Mouse (Mus musculus) kidney, embryonic 15.5 days (tissue): ENCODE results near the gene Sema4c. TPM values are rescaled to one million over a fixed set of nuclear protein-coding genes. Genes with fewer than 3 reads are reported as not detected.
A peak's percentile ranks its signal among the peaks of the same experiment; 100 is the strongest.

ENCODE experiments used
- ATAC-seq: fragments of 200-750 bp; cut with Nextera tagmentation; replicated peaks from 2 replicates; pipeline ENCODE4 v1.8.0; 2017; ENCODE audit warnings: moderate TSS enrichment; ENCODE audit not compliant: low FRiP score
- H3K27ac ChIP-seq: fragments of 300-500 bp; sonication (generic); 2 replicates; pipeline ENCODE4 v1.5.1; 2015; ENCODE audit warnings: mild to moderate bottlenecking, inconsistent platforms
- H3K27me3 ChIP-seq: fragments of 300-500 bp; sonication (generic); 2 replicates; pipeline ENCODE4 v1.6.1; 2015; ENCODE audit warnings: inconsistent platforms
- H3K36me3 ChIP-seq: fragments of 300-500 bp; sonication (generic); 2 replicates; pipeline ENCODE4 v1.6.1; 2015; ENCODE audit warnings: inconsistent platforms
- H3K4me1 ChIP-seq: fragments of 300-500 bp; sonication (generic); 2 replicates; pipeline ENCODE4 v1.6.1; 2015; ENCODE audit warnings: inconsistent platforms
- H3K4me2 ChIP-seq: fragments of 300-500 bp; sonication (generic); 2 replicates; pipeline ENCODE4 v1.6.1; 2015; ENCODE audit warnings: moderate library complexity, mild to moderate bottlenecking, inconsistent platforms
- H3K4me3 ChIP-seq: fragments of 300-500 bp; sonication (generic); replicated peaks from 2 replicates; pipeline ENCODE4 v1.5.1; 2015; ENCODE audit warnings: mild to moderate bottlenecking, inconsistent platforms
- H3K9ac ChIP-seq: fragments of 300-500 bp; sonication (generic); 2 replicates; pipeline ENCODE4 v1.6.1; 2015; ENCODE audit warnings: mild to moderate bottlenecking, inconsistent platforms
- H3K9me3 ChIP-seq: fragments of 300-500 bp; sonication (generic); replicated peaks from 2 replicates; pipeline ENCODE4 v1.6.1; 2016; ENCODE audit warnings: inconsistent platforms
- WGBS: fragments of 180-500 bp; shearing (Covaris S2); methylation state at CpG from one replicate; pipeline ENCODE4 v1.1.7; 2015; ENCODE audit warnings: mixed read lengths; 5-methylcytosine and 5-hydroxymethylcytosine counted together
- polyA plus RNA-seq: library from polyadenylated mRNA; unstranded; fragments of >200 nt; fragmentation: Nextera tagmentation; extraction: Ambion mirVana; gene quantifications from 2 replicates; pipeline ENCODE4 v1.2.1, GENCODE M21; 2015

Gene Sema4c
- polyA plus RNA-seq, 1 experiment from 2014 or later, result 23.3 TPM

DNA sequence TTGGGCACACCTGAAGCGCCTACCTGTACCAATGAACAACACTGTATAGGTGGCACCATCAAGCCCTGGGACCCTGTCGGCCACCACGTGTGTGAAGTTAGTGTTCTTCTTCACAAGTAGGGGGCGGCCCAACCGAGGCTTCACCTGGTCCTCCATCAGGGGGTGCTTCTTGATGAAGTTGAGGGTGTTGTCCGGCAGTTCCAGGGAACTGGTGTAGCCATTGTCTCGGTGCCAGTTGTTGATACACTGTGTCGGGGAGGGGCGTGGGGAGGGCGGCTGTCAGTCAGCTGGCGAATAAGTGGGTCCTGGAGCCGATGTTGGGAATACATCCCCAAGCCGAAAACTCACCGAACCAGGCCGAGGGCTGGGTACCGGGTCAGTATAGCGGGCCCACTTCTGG, 6.2 kb downstream of the Sema4c start:
- H3K4me1 ChIP-seq, result peaks cover 81% of the 10 kb centered on the region

DNA sequence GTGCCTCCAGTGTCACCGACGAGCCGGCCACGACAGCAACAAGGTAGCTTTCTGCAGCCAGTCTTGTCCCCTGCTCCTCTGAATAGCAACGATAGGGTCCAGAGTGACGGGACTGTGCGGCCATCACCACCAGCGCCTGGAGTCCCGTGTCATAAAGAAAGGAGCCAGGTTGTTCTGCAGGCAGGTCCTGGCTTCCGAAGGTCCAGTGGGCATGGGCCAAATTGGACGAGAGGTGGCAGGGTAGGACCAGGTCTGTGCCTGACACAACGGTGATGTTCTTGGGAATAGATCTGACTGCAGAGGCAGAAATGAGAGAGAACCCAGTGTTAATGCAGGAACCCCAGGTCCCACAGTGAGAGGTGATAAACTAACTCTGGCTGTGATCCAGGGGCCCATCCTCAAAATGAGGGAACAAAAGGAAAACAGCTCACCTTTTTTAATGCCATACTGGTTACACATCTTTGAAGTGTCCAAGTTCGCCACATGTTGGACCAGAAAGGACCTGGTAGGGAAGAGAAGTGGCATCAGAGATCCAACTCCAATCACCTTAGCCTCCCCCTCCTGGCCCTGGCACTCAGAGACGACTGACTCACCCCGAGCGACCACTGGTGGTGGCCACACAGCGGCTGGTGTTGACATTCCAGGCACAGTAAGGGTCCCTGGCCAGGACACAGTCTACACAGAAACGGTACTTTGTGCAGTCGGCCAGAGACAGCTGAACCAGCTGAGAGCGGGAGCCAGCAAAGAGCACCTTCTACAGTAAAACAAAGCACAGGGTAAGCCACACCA, 7.9 kb downstream of the Sema4c start:
- 0 out of 2 replicates have a peak overlapping the region, but pooled peaks have one; percentile 14 for H3K9ac ChIP-seq
- WGBS, result 77% methylated on average over 20 of the region's 20 CpGs
- H3K4me1 ChIP-seq, result peaks cover 87% of the 10 kb centered on the region
- H3K4me3 ChIP-seq, result no peak overlapping the region
- H3K4me2 ChIP-seq, result no peak overlapping the region
- peaks cover 74% of the 10 kb centered on the region for H3K36me3 ChIP-seq
- no peaks in the 10 kb centered on the region for H3K9me3 ChIP-seq
- no peak for ATAC-seq
- H3K27me3 ChIP-seq, result no peaks in the 10 kb centered on the region
- H3K27ac ChIP-seq, result peak overlapping the region; percentile 5; the same call in 1 of the 2 replicates

More for the DNA sequence above, 6.2 kb downstream of the Sema4c start:
- Histone ChIP-seq H3K27ac (0 out of 2 replicates have a peak overlapping the region, but pooled peaks have one; percentile 38), H3K9me3 (no peaks in the 10 kb centered on the region), H3K27me3 (no peaks in the 10 kb centered on the region), H3K36me3 (peaks cover 76% of the 10 kb centered on the region), H3K9ac (no peak overlapping the region), H3K4me2 (no peak overlapping the region), H3K4me3 (no peak overlapping the region)
- 87% methylated on average over 17 of the region's 17 CpGs for WGBS
- ATAC-seq, result no peak

DNA sequence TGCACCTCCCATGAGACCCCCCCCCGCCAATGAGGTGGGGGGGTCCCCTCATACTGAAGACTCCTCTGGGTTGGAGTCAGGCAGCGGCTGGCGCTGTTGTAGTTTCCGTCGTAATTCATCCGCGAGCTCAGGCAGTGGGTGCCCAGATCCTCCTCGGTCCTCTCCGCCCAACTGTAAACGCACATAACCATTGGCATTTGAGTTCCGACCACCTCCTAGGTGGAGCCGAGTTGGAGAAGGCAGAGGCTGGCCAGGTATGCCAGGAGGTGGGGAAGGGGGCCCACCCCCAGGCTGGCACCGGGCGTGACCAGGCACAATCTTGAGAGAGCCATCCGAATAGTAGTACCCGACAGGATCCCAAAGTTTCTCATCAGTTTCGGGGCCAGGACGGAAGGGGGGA, 8.7 kb downstream of the Sema4c start:
- H3K27me3 ChIP-seq, result no peaks in the 10 kb centered on the region
- peaks cover 66% of the 10 kb centered on the region for H3K36me3 ChIP-seq
- ATAC-seq, result no peak
- H3K4me3 ChIP-seq, result no peak overlapping the region
- WGBS, result 67% methylated on average over 18 of the region's 18 CpGs
- H3K27ac ChIP-seq, result peak overlapping the region; percentile 5; the same call in 1 of the 2 replicates
- 0 out of 2 replicates have a peak overlapping the region, but pooled peaks have one; percentile 14 for H3K9ac ChIP-seq
- H3K9me3 ChIP-seq, result no peaks in the 10 kb centered on the region
- H3K4me2 ChIP-seq, result peak overlapping the region; percentile 3; the same call in 1 of the 2 replicates
- H3K4me1 ChIP-seq, result peaks cover 79% of the 10 kb centered on the region

DNA sequence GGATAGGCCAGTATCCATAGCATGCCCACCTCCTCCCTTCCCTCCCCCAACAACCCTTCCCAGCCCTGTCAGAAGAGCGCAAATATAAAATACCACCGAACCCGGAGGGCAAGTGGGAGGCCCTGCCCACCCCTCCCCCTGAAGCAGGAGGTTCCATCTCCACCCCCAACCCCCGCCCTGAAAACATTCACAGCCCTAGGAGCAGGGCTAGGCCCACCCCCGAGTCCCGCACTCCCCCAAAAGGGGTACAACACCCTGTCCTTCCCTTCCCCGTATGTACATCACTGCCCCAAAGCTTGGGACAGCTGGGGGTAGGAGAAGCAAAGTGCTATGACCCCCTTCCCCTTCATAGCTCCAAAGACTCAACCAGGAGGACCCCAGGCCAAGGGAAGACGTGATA, 9.4 kb downstream of the Sema4c start:
- no peak overlapping the region for H3K4me3 ChIP-seq
- H3K9me3 ChIP-seq, result no peaks in the 10 kb centered on the region
- 32% methylated on average over 8 of the region's 8 CpGs for WGBS
- no peak overlapping the region for H3K9ac ChIP-seq
- ATAC-seq, result no peak
- H3K27ac ChIP-seq, result peak overlapping the region; percentile 28; the same call in 1 of the 2 replicates
- H3K36me3 ChIP-seq, result peaks cover 65% of the 10 kb centered on the region
- 0 out of 2 replicates have a peak overlapping the region, but pooled peaks have one; percentile 3 for H3K4me2 ChIP-seq
- H3K27me3 ChIP-seq, result no peaks in the 10 kb centered on the region
- H3K4me1 ChIP-seq, result peaks cover 72% of the 10 kb centered on the region

DNA sequence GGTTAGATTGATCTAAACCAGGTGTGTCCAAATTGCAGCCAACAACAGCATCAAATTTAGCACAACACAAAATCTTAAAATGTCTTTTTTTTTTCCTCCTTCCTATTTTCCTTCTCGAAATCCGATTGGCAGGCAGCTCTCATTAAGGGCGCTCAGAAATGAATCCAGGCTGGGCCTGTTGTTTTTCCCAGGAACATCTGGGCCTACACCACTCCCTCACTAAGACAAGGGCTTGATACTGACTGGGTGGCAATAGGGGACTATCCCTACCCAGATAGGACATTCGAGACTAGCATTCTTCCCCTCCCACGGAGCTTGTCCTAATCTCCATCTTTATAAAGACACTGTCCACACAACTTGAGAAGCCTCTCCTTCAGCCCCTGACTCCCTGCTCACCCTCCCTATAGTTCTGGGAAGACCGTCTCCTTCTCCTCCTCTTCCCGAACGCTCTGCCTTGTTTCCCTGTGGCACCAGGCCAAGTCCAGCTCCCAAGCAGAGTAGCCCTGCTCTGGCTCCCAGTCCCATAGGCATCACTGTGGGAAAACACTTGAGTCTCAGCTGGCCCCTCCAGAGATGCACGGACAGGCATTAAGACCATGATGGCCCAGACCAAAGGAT, 10.1 kb downstream of the Sema4c start:
- H3K9ac ChIP-seq, result no peak overlapping the region

DNA sequence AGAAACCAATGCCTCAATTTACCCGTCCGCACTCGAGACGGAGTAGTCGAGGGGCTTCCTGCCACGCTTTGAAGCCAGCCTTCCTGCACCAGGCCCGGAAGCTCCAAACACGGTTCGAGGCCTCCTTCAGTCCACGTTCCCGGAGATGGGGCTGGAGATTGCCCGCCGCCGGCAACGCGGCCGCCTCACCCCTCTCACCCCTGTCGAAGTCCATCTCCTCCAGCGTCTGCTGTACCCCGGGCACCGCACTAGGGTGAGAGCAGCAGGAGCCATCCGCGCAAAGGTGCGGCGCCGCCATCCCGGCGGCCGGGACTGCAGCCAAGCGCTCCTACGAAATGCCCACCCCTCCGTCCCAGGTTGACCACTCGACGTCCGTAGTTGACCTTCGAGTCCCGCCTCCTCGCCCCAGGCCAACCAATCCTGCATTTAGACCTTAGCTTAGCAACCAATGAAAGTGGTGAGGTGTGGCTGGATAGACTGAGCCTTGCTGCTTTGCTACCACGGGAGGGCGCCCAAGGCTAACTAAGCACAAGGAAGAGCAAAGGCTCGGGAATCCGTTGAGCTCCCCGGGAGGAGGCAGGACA, 11.2 kb downstream of the Sema4c start, which contains the start of gene Ankrd39:
Gene Ankrd39, minus strand, starts transcription at position 558 of the 584 bp plus-strand sequence.
- H3K4me1 ChIP-seq, result peaks cover 54% of the 10 kb centered on the region
- no peaks in the 10 kb centered on the region for H3K27me3 ChIP-seq
- H3K4me3 ChIP-seq, result peak within 1 kb of the TSS; percentile 59
- ATAC-seq, result peak; percentile 98
- peaks cover 54% of the 10 kb centered on the region for H3K36me3 ChIP-seq
- H3K27ac ChIP-seq, result peak within 1 kb of the TSS; percentile 77
- under 1% methylated on average over 43 of the region's 43 CpGs for WGBS
- peak within 1 kb of the TSS; percentile 63 for H3K9ac ChIP-seq
- H3K9me3 ChIP-seq, result no peaks in the 10 kb centered on the region
- peak within 1 kb of the TSS; percentile 72 for H3K4me2 ChIP-seq

More for the DNA sequence above, 10.1 kb downstream of the Sema4c start:
- no peak for ATAC-seq
- H3K27me3 ChIP-seq, result no peaks in the 10 kb centered on the region
- H3K4me1 ChIP-seq, result peaks cover 65% of the 10 kb centered on the region
- peak overlapping the region; percentile 77 for H3K27ac ChIP-seq
- peaks cover 58% of the 10 kb centered on the region for H3K36me3 ChIP-seq
- H3K4me2 ChIP-seq, result no peak overlapping the region
- H3K4me3 ChIP-seq, result no peak overlapping the region
- 32% methylated on average over 9 of the region's 9 CpGs for WGBS
- no peaks in the 10 kb centered on the region for H3K9me3 ChIP-seq

DNA sequence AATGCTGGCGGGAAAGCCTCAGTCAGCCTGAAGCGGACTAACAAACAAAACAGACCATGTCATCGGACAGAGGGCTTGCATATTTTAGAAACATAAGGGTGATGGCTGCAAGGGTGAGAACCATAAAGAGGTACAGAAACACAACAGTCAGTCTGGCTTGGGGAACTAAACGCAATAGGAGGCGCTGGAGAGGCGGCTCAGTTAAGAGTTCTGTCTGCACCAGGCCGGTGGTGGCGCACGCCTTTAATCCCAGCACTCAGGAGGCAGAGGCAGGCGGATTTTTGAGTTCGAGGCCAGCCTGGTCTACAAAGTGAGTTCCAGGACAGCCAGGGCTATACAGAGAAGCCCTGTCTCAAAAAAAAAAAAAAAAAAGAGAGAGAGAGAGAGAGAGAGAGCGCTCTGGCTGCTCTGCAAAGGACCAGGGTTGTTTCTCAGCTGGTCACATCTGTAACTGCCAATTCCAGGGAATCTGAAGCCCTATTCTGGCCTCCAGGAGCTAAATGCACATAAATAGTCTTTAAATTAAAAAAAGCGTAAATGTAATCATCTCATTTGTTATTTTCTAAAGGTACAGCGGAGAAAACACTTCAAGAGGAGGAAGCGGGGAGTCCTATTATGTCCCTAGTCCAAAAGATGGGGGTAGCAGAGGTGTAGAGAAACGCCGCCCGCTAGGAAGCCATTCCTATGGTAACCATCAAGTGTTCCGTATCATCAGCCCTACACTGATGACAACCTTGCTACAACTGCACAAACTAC, 12.1 kb downstream of the Sema4c start:
- no peak overlapping the region for H3K27ac ChIP-seq
- WGBS, result 75% methylated on average over 19 of the region's 19 CpGs

DNA sequence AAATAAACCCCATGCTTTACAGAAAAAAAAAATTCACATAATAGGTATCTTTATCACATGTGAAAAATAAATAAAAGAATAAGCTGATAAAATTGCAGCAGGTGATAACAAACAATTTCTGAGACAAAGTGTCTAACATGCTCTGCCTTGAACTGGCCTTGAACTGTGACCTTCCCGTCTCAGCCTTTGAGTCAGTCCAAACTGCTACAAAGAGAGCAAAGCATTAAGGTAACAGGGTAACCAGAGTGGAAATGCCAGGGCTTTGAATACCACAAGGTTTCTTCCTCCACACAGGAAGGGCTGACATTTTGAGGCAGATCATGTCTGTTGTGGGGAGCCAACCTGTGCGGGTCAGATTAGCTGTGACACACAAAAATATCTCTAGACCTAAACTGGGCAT, 12.8 kb downstream of the Sema4c start:
- ATAC-seq, result no peak
- H3K9ac ChIP-seq, result 0 out of 2 replicates have a peak overlapping the region, but pooled peaks have one; percentile 7
- peaks cover 54% of the 10 kb centered on the region for H3K36me3 ChIP-seq
- no peaks in the 10 kb centered on the region for H3K9me3 ChIP-seq
- H3K27me3 ChIP-seq, result no peaks in the 10 kb centered on the region
- peak overlapping the region; percentile 72; the same call in 1 of the 2 replicates for H3K4me2 ChIP-seq
- H3K4me1 ChIP-seq, result peaks cover 42% of the 10 kb centered on the region
- 69% methylated on average over 2 of the region's 2 CpGs for WGBS
- H3K4me3 ChIP-seq, result no peak overlapping the region
- H3K27ac ChIP-seq, result no peak overlapping the region

More for the DNA sequence above, 12.1 kb downstream of the Sema4c start:
- ATAC-seq, result no peak
- H3K4me2 ChIP-seq, result peak overlapping the region; percentile 72
- peaks cover 54% of the 10 kb centered on the region for H3K36me3 ChIP-seq
- no peaks in the 10 kb centered on the region for H3K9me3 ChIP-seq
- peaks cover 48% of the 10 kb centered on the region for H3K4me1 ChIP-seq
- H3K4me3 ChIP-seq, result peak overlapping the region; percentile 59
- H3K27me3 ChIP-seq, result no peaks in the 10 kb centered on the region
- peak overlapping the region; percentile 63 for H3K9ac ChIP-seq

DNA sequence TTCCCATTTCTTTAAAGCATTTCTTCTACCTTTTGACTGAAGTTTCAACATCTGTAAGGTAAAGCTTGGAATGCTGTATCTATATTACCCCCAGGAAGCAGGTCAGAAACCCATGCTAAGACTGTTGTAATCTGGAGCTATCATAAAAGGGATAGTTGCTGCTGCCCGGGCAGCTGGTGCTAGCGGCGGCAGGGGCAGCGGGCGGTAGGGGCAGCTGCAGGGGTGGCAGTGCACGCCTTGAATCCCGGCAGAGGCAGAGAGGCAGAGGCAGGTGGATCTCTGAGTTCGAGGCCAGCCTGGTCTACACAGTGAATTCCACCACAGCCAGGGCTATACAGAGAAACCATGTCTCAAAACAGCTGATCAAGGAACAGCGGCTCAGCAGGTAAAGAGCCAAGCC, 15.2 kb downstream of the Sema4c start:
- Histone ChIP-seq H3K4me3 (no peak overlapping the region), H3K27ac (no peak overlapping the region), H3K9ac (no peak overlapping the region), H3K4me2 (no peak overlapping the region), H3K36me3 (peaks cover 53% of the 10 kb centered on the region), H3K27me3 (no peaks in the 10 kb centered on the region), H3K4me1 (peaks cover 21% of the 10 kb centered on the region), H3K9me3 (no peaks in the 10 kb centered on the region)
- no peak for ATAC-seq
- WGBS, result 91% methylated on average over 9 of the region's 9 CpGs

DNA sequence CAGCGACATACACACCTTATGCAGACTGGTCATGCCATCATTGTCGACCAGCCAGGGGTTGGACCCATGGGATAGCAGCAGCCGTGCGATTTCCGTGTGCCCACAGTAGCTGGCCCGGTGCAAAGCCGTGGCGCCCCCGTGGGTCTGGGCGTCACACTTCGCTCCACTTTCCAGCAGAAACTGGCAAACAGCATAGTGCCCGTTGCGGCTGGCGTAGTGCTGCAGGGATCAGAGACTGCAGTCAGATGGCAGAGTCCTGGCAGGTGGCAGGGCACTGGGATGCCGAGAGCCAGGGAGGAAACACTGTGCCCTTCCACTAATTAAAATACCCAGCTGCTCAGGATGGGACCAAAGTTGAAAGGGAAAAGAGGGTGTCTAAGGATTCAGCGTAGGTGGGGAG, 16.3 kb downstream of the Sema4c start:
- peaks cover 57% of the 10 kb centered on the region for H3K36me3 ChIP-seq
- H3K4me1 ChIP-seq, result peaks cover 14% of the 10 kb centered on the region
- H3K4me3 ChIP-seq, result no peak overlapping the region
- H3K9ac ChIP-seq, result no peak overlapping the region
- H3K27me3 ChIP-seq, result no peaks in the 10 kb centered on the region
- H3K4me2 ChIP-seq, result no peak overlapping the region
- no peak for ATAC-seq
- WGBS, result 97% methylated on average over 16 of the region's 16 CpGs
- H3K9me3 ChIP-seq, result no peaks in the 10 kb centered on the region
- H3K27ac ChIP-seq, result no peak overlapping the region

DNA sequence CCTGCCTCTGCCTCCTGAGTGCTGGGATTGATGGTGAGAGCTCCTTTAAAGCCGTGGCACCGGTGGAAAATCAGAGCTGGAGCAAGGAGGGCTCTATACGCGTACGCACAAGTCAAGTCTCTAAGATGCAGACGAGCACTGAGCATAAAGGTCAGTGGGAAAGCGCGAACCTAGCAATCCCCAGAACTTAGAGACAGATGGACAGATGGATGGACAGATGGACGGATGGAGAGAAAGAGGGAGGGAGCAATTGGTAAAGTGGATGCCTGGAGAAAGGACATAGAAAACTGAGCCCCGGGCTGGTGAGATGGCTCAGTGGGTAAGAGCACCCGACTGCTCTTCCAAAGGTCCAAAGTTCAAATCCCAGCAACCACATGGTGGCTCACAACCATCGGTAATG, 17.3 kb downstream of the Sema4c start:
- Histone ChIP-seq H3K4me3 (no peak overlapping the region), H3K9ac (no peak overlapping the region), H3K27ac (no peak overlapping the region), H3K4me1 (peaks cover 5% of the 10 kb centered on the region), H3K27me3 (no peaks in the 10 kb centered on the region), H3K4me2 (no peak overlapping the region), H3K36me3 (peaks cover 61% of the 10 kb centered on the region), H3K9me3 (no peaks in the 10 kb centered on the region)
- 92% methylated on average over 12 of the region's 12 CpGs for WGBS
- no peak for ATAC-seq
